Mouse (Mus musculus): Measurements from ENCODE around the gene Msrb1.
"Not testable (repeated sequence)": the region's sequence is repeated elsewhere in the genome, so short reads cannot be mapped to it uniquely, and the experiment has no call there.

Gene Msrb1

GRCm38 (mm10) chr17:24719494-24720222, 16.8 kb upstream of the Msrb1 start:
- DNase-seq (ENCODE audit: low spot score in 2 of 2), result peak; percentile 98 to 99

GRCm38 (mm10) chr17:24720616-24721015, 15.8 kb upstream of the Msrb1 start:
- DNase-seq (ENCODE audit: low spot score in 2 of 2), result not testable (repeated sequence)

- not testable (repeated sequence) for DNase-seq (ENCODE audit: low spot score in 2 of 2)
Observed at GRCm38 (mm10) chr17:24721383-24721955, 15.0 kb upstream of the Msrb1 start.

GRCm38 (mm10) chr17:24722220-24722924, 14.1 kb upstream of the Msrb1 start:
- DNase-seq (ENCODE audit: low spot score in 2 of 2), result no peak

GRCm38 (mm10) chr17:24723122-24723880, 13.1 kb upstream of the Msrb1 start:
- no peak for DNase-seq (ENCODE audit: low spot score in 2 of 2)

GRCm38 (mm10) chr17:24723881-24724180, 12.6 kb upstream of the Msrb1 start:
- DNase-seq (ENCODE audit: low spot score in 2 of 2), result no peak

GRCm38 (mm10) chr17:24724184-24724583, 12.3 kb upstream of the Msrb1 start, which contains the start of gene Ndufb10:
Ndufb10 (minus strand) TSS chr17:24724478.
- DNase-seq (ENCODE audit: low spot score in 2 of 2), result peak; percentile 92 to 97

GRCm38 (mm10) chr17:24725637-24726390, 10.6 kb upstream of the Msrb1 start:
- no peak for DNase-seq (ENCODE audit: low spot score in 2 of 2)

GRCm38 (mm10) chr17:24727618-24728017, 8.8 kb upstream of the Msrb1 start, which contains the start of gene Rpl3l:
Rpl3l (plus strand) TSS chr17:24727820.
- DNase-seq (ENCODE audit: low spot score in 2 of 2), result no peak

- no peak for DNase-seq (ENCODE audit: low spot score in 2 of 2)
Observed at GRCm38 (mm10) chr17:24728184-24728583, 8.3 kb upstream of the Msrb1 start.

GRCm38 (mm10) chr17:24729067-24729466, 7.4 kb upstream of the Msrb1 start:
- DNase-seq (ENCODE audit: low spot score in 2 of 2), result no peak

- DNase-seq (ENCODE audit: low spot score in 2 of 2), result no peak
Observed at GRCm38 (mm10) chr17:24730787-24731186, 5.7 kb upstream of the Msrb1 start.

GRCm38 (mm10) chr17:24732233-24732935, 4.1 kb upstream of the Msrb1 start:
- DNase-seq (ENCODE audit: low spot score in 2 of 2), result no peak

- no peak for DNase-seq (ENCODE audit: low spot score in 2 of 2)
Observed at GRCm38 (mm10) chr17:24733434-24734050, 2.9 kb upstream of the Msrb1 start.

GRCm38 (mm10) chr17:24734513-24734912, 1.9 kb upstream of the Msrb1 start:
- no peak for DNase-seq (ENCODE audit: low spot score in 2 of 2)

GRCm38 (mm10) chr17:24735446-24735845, 996 bp upstream of the Msrb1 start:
- DNase-seq (ENCODE audit: low spot score in 2 of 2), result no peak

GRCm38 (mm10) chr17:24737135-24737810, 831 bp downstream of the Msrb1 start:
- DNase-seq (ENCODE audit: low spot score in 2 of 2), result no peak

- no peak for DNase-seq (ENCODE audit: low spot score in 2 of 2)
Observed at GRCm38 (mm10) chr17:24738238-24738637, 1.8 kb downstream of the Msrb1 start.

GRCm38 (mm10) chr17:24739926-24740325, 3.5 kb downstream of the Msrb1 start:
- DNase-seq (ENCODE audit: low spot score in 2 of 2), result no peak

- no peak for DNase-seq (ENCODE audit: low spot score in 2 of 2)
Observed at GRCm38 (mm10) chr17:24742307-24742706, 5.9 kb downstream of the Msrb1 start.
